Mouse (Mus musculus): Measurements from ENCODE around the gene Dpf3.

GRCm38 (mm10) chr12:83449202-83449601 lies 38.3 kb downstream of the Dpf3 start:
- TF ChIP-seq CTCF (IDR thresholded peaks at IDR 0.05; ENCODE audit: low read depth) (no peak), EP300 (IDR thresholded peaks at IDR 0.05; ENCODE audit: low read depth) (no peak)
